Mouse (Mus musculus): Measurements from ENCODE around the gene Arhgap25. TPM values are rescaled to one million over a fixed set of nuclear protein-coding genes. Genes with fewer than 3 reads are reported as not detected.

Gene Arhgap25
- polyA plus RNA-seq, 1 experiment from 2014 or later, result 1.2 TPM

DNA sequence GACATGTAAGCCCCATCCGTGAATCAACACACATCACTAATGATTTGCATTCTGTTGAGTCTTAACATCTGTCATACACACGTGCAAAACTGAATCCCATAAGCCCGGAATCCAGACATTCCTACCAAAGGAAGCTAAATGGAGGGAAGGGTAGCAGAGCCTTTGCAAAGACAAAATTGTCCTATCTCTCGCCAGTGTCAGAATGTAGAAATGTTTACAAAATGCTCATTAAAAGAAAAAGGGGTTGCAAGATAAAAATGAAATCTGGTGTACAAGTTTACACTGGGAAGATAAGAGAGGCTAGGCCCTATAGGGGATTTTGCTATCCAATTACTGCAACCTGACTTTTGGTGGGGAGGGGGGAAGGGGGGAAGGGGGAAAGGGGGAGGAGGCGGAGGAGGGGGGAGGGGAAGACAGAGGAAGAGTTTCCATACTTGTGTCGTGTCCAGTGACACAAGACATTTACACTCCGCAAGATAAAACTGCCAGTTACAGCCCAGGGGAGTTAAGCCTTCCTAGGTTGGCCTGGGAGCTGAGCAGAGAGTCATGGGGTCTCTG lies 104.5 kb downstream of the Arhgap25 start, which contains the start of gene Bmp10:
Bmp10 (plus strand) TSS at position 508 of the 558 bp plus-strand sequence.
- no peak for ATAC-seq
- no peaks in the 10 kb centered on the region for H3K36me3 ChIP-seq (ENCODE audit: control insufficient read depth, insufficient read depth, low read length)
- no peak within 1 kb of the TSS for H3K4me3 ChIP-seq (ENCODE audit: low read depth, low read length)
- H3K9me3 ChIP-seq (replicated peaks; ENCODE audit: control insufficient read depth, low read length), result no peaks in the 10 kb centered on the region
- H3K27ac ChIP-seq (ENCODE audit: low read depth, low read length), result no peak within 1 kb of the TSS
- no peaks in the 10 kb centered on the region for H3K27me3 ChIP-seq (replicated peaks; ENCODE audit: control insufficient read depth, insufficient read depth, low read length)
- no peak within 1 kb of the TSS for H3K9ac ChIP-seq (ENCODE audit: low read length)
- no peaks in the 10 kb centered on the region for H3K4me1 ChIP-seq (ENCODE audit: control insufficient read depth, insufficient read depth, low read length)
- no peak for DNase-seq (ENCODE audit: low spot score)
- WGBS, result 75% methylated on average over 7 of the region's 7 CpGs
- H3K4me2 ChIP-seq (ENCODE audit: low read length), result no peak within 1 kb of the TSS

DNA sequence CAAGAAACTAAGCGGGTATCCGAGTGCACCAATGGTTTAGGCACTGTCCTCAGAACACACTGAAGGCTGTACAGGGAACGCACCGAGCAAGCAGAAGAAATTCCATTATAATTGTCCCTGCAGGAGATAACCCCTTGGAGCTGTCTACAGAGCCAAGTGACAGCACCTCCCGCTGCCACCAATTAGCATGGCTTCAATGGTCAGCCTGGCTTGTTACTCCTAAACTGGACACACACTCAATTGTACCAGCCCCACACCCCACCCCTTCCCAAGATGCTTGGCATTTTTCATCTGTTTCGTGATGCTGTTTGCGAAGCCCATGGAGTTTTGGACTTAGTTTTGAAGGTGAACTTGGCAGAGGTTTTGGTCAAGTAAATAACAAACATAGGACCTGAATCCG lies 105.4 kb downstream of the Arhgap25 start:
- DNase-seq (ENCODE audit: low spot score) (no peak), ATAC-seq (no peak)
- H3K4me1 ChIP-seq (ENCODE audit: control insufficient read depth, insufficient read depth, low read length), result no peaks in the 10 kb centered on the region
- no peaks in the 10 kb centered on the region for H3K27me3 ChIP-seq (replicated peaks; ENCODE audit: control insufficient read depth, insufficient read depth, low read length)
- H3K9ac ChIP-seq (ENCODE audit: low read length), result no peak overlapping the region
- H3K9me3 ChIP-seq (replicated peaks; ENCODE audit: control insufficient read depth, low read length), result no peaks in the 10 kb centered on the region
- 28% methylated on average over 8 of the region's 8 CpGs for WGBS
- H3K36me3 ChIP-seq (ENCODE audit: control insufficient read depth, insufficient read depth, low read length), result no peaks in the 10 kb centered on the region
- no peak overlapping the region for H3K4me3 ChIP-seq (ENCODE audit: low read depth, low read length)
- H3K27ac ChIP-seq (ENCODE audit: low read depth, low read length), result no peak overlapping the region
- H3K4me2 ChIP-seq (ENCODE audit: low read length), result no peak overlapping the region

DNA sequence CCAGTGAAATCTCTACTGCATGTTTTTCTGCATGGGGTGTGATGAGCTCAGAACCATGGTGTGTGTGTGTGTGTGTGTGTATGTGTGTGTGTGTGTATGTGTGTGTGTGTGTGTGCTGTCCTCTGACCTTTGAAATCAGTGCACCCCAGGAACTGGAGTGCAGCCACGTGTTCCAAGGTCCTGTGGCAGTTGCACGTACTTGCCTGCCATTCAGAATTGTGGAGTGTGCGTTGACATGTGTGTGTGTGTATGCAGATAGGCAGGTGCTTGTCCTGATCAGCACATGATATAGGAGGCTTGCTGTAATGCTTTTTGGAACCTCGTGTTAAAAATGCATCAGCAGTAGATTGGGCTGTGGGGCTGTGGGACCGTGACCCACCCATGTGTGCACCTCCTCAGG lies 106.1 kb downstream of the Arhgap25 start:
- H3K4me3 ChIP-seq (ENCODE audit: low read depth, low read length), result no peak overlapping the region
- 76% methylated on average over 5 of the region's 5 CpGs for WGBS
- H3K27me3 ChIP-seq (replicated peaks; ENCODE audit: control insufficient read depth, insufficient read depth, low read length), result no peaks in the 10 kb centered on the region
- no peaks in the 10 kb centered on the region for H3K9me3 ChIP-seq (replicated peaks; ENCODE audit: control insufficient read depth, low read length)
- H3K36me3 ChIP-seq (ENCODE audit: control insufficient read depth, insufficient read depth, low read length), result no peaks in the 10 kb centered on the region
- DNase-seq (ENCODE audit: low spot score) (no peak), ATAC-seq (no peak)
- H3K4me2 ChIP-seq (ENCODE audit: low read length), result no peak overlapping the region
- no peaks in the 10 kb centered on the region for H3K4me1 ChIP-seq (ENCODE audit: control insufficient read depth, insufficient read depth, low read length)
- no peak overlapping the region for H3K9ac ChIP-seq (ENCODE audit: low read length)
- H3K27ac ChIP-seq (ENCODE audit: low read depth, low read length), result no peak overlapping the region

GRCm38 (mm10) chr6:87424037-87424816 lies 108.8 kb downstream of the Arhgap25 start:
- no peaks in the 10 kb centered on the region for H3K36me3 ChIP-seq (ENCODE audit: control insufficient read depth, insufficient read depth, low read length)
- peak overlapping the region; percentile 3; the same call in 1 of the 2 replicates for H3K4me3 ChIP-seq (ENCODE audit: low read depth, low read length)
- no peak overlapping the region for H3K27ac ChIP-seq (ENCODE audit: low read depth, low read length)
- no peak for ATAC-seq
- H3K9ac ChIP-seq (ENCODE audit: low read length), result no peak overlapping the region
- WGBS, result 61% methylated on average over 19 of the region's 19 CpGs
- H3K4me1 ChIP-seq (ENCODE audit: control insufficient read depth, insufficient read depth, low read length), result no peaks in the 10 kb centered on the region
- 0 out of 2 replicates have a peak overlapping the region, but pooled peaks have one; percentile 19 for H3K4me2 ChIP-seq (ENCODE audit: low read length)
- H3K9me3 ChIP-seq (replicated peaks; ENCODE audit: control insufficient read depth, low read length), result no peaks in the 10 kb centered on the region
- DNase-seq (ENCODE audit: low spot score), result peak; percentile 44
- H3K27me3 ChIP-seq (replicated peaks; ENCODE audit: control insufficient read depth, insufficient read depth, low read length), result no peaks in the 10 kb centered on the region

DNA sequence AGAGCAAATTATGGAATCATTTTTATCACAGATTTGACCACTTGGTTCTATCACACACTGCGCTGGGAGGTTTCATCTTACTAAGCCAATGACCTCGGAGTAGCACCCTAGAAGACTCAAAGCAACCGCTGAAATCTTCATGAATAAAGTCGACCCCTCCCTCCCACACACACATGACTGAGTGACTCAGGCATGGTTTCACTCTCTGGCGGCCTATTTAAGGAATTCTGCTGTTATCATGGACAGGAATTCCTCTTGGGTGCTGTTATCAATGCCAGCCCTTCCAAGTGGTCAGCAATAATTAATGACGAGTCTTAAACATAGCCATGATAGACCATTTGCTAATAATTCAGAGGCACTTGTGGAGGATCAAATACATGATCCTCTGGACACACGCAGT lies 110.8 kb downstream of the Arhgap25 start:
- Histone ChIP-seq H3K36me3 (ENCODE audit: control insufficient read depth, insufficient read depth, low read length) (no peaks in the 10 kb centered on the region), H3K4me1 (ENCODE audit: control insufficient read depth, insufficient read depth, low read length) (no peaks in the 10 kb centered on the region), H3K4me2 (ENCODE audit: low read length) (no peak overlapping the region), H3K9ac (ENCODE audit: low read length) (no peak overlapping the region), H3K27me3 (replicated peaks; ENCODE audit: control insufficient read depth, insufficient read depth, low read length) (no peaks in the 10 kb centered on the region), H3K9me3 (replicated peaks; ENCODE audit: control insufficient read depth, low read length) (no peaks in the 10 kb centered on the region), H3K27ac (ENCODE audit: low read depth, low read length) (no peak overlapping the region), H3K4me3 (ENCODE audit: low read depth, low read length) (no peak overlapping the region)
- DNase-seq (ENCODE audit: low spot score), result no peak
- no peak for ATAC-seq
- 87% methylated on average over 7 of the region's 7 CpGs for WGBS

DNA sequence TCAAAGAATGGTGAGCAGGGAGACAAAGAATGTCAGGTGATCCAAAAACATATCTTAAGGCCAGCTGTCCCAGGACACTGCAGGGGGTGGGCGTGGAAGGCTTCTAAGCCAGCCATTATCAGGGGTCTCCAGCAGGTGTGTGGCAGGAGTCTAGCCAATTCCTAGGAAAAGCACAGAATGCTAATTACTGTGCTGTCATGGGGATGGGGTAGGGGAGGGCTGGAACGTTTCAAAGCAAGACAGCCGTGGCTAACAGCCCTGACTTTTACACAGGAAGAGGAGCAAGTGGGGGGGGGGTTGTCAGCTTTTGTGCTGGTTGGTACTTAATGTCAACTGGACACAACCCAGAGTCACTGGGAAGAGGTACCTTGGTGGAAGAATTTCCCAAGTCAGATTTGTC lies 121.0 kb downstream of the Arhgap25 start:
- Histone ChIP-seq H3K36me3 (ENCODE audit: control insufficient read depth, insufficient read depth, low read length) (no peaks in the 10 kb centered on the region), H3K9ac (ENCODE audit: low read length) (no peak overlapping the region), H3K27me3 (replicated peaks; ENCODE audit: control insufficient read depth, insufficient read depth, low read length) (no peaks in the 10 kb centered on the region), H3K4me2 (ENCODE audit: low read length) (no peak overlapping the region), H3K9me3 (replicated peaks; ENCODE audit: control insufficient read depth, low read length) (no peaks in the 10 kb centered on the region), H3K4me1 (ENCODE audit: control insufficient read depth, insufficient read depth, low read length) (no peaks in the 10 kb centered on the region), H3K27ac (ENCODE audit: low read depth, low read length) (no peak overlapping the region), H3K4me3 (ENCODE audit: low read depth, low read length) (no peak overlapping the region)
- no peak for DNase-seq (ENCODE audit: low spot score)
- 38% methylated on average over 3 of the region's 3 CpGs for WGBS
- ATAC-seq, result no peak

Other genes starting within 250 kb of the Arhgap25 start
- gene Antxr1, start 197.4 kb downstream of the Arhgap25 start, polyA plus RNA-seq (2014; fragmentation: Nextera tagmentation; extraction: Ambion mirVana), result 1.9 and 2.3 TPM in 2 replicates
- not detected in 2 replicates for gene Gkn1, start 182.3 kb downstream of the Arhgap25 start, polyA plus RNA-seq (2014; fragmentation: Nextera tagmentation; extraction: Ambion mirVana)
- not detected in 2 replicates for gene Gkn2, start 159.9 kb downstream of the Arhgap25 start, polyA plus RNA-seq (2014; fragmentation: Nextera tagmentation; extraction: Ambion mirVana)
- 0.42 and 0.45 TPM in 2 replicates for gene Gkn3, start 144.3 kb downstream of the Arhgap25 start, polyA plus RNA-seq (2014; fragmentation: Nextera tagmentation; extraction: Ambion mirVana)
- not detected in 2 replicates for gene Bmp10, start 104.3 kb downstream of the Arhgap25 start, polyA plus RNA-seq (2014; fragmentation: Nextera tagmentation; extraction: Ambion mirVana)
- 3.1 and 3.2 TPM in 2 replicates for gene Prokr1, start 57.5 kb upstream of the Arhgap25 start, polyA plus RNA-seq (2014; fragmentation: Nextera tagmentation; extraction: Ambion mirVana)
- 14.9 and 15.4 TPM in 2 replicates for gene Aplf, start 138.9 kb upstream of the Arhgap25 start, polyA plus RNA-seq (2014; fragmentation: Nextera tagmentation; extraction: Ambion mirVana)
- 0.89 and 2.0 TPM in 2 replicates for gene Efcc1, start 197.6 kb upstream of the Arhgap25 start, polyA plus RNA-seq (2014; fragmentation: Nextera tagmentation; extraction: Ambion mirVana)
- gene Gp9, start 244.8 kb upstream of the Arhgap25 start, polyA plus RNA-seq (2014; fragmentation: Nextera tagmentation; extraction: Ambion mirVana), result 0.47 and 0.94 TPM in 2 replicates